Mouse (Mus musculus) midbrain, embryonic 14.5 days (tissue): ENCODE measurements around the gene Armc8. TPM values are rescaled to one million over a fixed set of nuclear protein-coding genes. Genes with fewer than 3 reads are reported as not detected.
A peak's percentile ranks its signal among the peaks of the same experiment; 100 is the strongest.
"Not testable (repeated sequence)": the region's sequence is repeated elsewhere in the genome, so short reads cannot be mapped to it uniquely, and the experiment has no call there.

Experiments
- ATAC-seq: fragments of 200-750 bp; cut with Nextera tagmentation; 2 replicates; pipeline ENCODE4 v1.8.0; 2017; ENCODE audit warnings: moderate number of reproducible peaks, moderate library complexity; ENCODE audit not compliant: low FRiP score, low TSS enrichment
- DNase-seq: peaks from one replicate; pipeline ENCODE4 v3.0.0-alpha.2; 2015
- H3K27ac ChIP-seq: fragments of 300-500 bp; sonication (generic); replicated peaks from 2 replicates; pipeline ENCODE4 v1.5.1; 2014; ENCODE audit warnings: mild to moderate bottlenecking, low read depth, low read length, moderate library complexity
- H3K27me3 ChIP-seq: fragments of 300-500 bp; sonication (generic); 2 replicates; pipeline ENCODE4 v1.6.1; 2014; ENCODE audit warnings: low read length, control low read depth, mixed read lengths; ENCODE audit not compliant: control insufficient read depth, insufficient read depth
- H3K36me3 ChIP-seq: fragments of 300-500 bp; sonication (generic); 2 replicates; pipeline ENCODE4 v1.6.1; 2014; ENCODE audit warnings: low read length, control low read depth; ENCODE audit not compliant: control insufficient read depth, insufficient read depth
- H3K4me1 ChIP-seq: fragments of 300-500 bp; sonication (generic); 2 replicates; pipeline ENCODE4 v1.6.1; 2014; ENCODE audit warnings: mild to moderate bottlenecking, antibody characterized with exemption, low read length, control low read depth; ENCODE audit not compliant: control insufficient read depth, insufficient read depth
- H3K4me2 ChIP-seq: fragments of 300-500 bp; sonication (generic); 2 replicates; pipeline ENCODE4 v1.6.1; 2014; ENCODE audit warnings: mild to moderate bottlenecking, low read length, moderate library complexity
- H3K4me3 ChIP-seq: fragments of 300-500 bp; sonication (generic); replicated peaks from 2 replicates; pipeline ENCODE4 v1.5.1; 2014; ENCODE audit warnings: low read depth, low read length
- H3K9ac ChIP-seq: fragments of 300-500 bp; sonication (generic); replicated peaks from 2 replicates; pipeline ENCODE4 v1.6.1; 2014; ENCODE audit warnings: mild to moderate bottlenecking, low read length, moderate library complexity
- H3K9me3 ChIP-seq: fragments of 300-500 bp; sonication (generic); 2 replicates; pipeline ENCODE4 v1.6.1; 2016; ENCODE audit warnings: low read length, control low read depth, mixed read lengths; ENCODE audit not compliant: control insufficient read depth
- WGBS: fragments of 180-500 bp; shearing (Covaris S2); extraction: QIAGEN DNeasy Blood & Tissue Kit; methylation state at CpG from one replicate; pipeline ENCODE4 v1.1.7; 2014; 5-methylcytosine and 5-hydroxymethylcytosine counted together
- polyA plus RNA-seq: library from polyadenylated mRNA; unstranded; fragments of >200 nt; fragmentation: Nextera tagmentation; extraction: Ambion mirVana; gene quantifications from 2 replicates; pipeline ENCODE4 v1.2.1, GENCODE M21; 2014

Gene Armc8
- 78.3 and 81.0 TPM in 2 replicates for polyA plus RNA-seq

DNA sequence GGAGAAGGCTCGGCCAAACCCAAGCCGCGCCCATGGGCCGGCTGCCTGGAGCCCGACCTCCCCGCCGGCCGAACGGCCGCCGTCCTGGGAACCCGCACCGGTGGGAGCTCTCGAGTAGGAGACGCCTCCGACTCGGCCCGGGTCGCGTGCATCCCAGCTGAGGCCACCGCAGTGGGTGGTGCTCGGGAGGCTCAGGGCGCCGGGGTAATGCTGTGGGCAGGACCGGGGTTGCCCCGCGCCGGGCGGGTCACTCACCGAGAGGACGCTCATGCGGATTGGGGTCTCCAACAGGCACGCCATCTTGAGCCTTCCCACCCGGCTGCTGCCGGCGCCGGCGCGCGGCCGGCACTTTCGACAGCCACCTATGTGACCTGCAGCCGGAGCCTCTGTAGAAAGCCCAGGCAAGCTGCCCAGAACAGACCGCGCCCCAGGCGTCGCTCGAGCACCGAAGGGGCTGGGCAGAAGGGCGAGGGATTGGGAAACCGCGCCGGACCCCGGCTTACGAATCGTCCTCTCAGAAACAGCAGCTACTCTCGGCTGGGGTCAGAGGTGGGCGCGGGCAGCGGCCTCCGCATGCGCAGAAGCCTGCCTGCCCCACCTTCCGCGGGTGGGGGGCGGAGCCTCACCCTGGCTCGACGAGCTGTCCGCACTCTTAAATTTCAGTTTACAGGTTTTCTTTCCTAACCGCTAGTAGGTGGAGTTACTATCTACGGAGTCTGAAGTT is at the start of gene Armc8:
Armc8 (minus strand) TSS at position 553 of the 724 bp plus-strand sequence.
- WGBS = under 1% methylated on average over 70 of the region's 70 CpGs
- ATAC-seq = peak; percentile 96
- Histone ChIP-seq H3K9ac (peak within 1 kb of the TSS; percentile 93), H3K9me3 (no peaks in the 10 kb centered on the region), H3K4me3 (peak within 1 kb of the TSS; percentile 97), H3K36me3 (no peaks in the 10 kb centered on the region), H3K27ac (peak within 1 kb of the TSS; percentile 98), H3K4me2 (peak within 1 kb of the TSS; percentile 82), H3K4me1 (0 out of 2 replicates have a peak, but pooled peaks cover 7% of the 10 kb centered on the region), H3K27me3 (no peaks in the 10 kb centered on the region)
- DNase-seq = peak; percentile 94

DNA sequence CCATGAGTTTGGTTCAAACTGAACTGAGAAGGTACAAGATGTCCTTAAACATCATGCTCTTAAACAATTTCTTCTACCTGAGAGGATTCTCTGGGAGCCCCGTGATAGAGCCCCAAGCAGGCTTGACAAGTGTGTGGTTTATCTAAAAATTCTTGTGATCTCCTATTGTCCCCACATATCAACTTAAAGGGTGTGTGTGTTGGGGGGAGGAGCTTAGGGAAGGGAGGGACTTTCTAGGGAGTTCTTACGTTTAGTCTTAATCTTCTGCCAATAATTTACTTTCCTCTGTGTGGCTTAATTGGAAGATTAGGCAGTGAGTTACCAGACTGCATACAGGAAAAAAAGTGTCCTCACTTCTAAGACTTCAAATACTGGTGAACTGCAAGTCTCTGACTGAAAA is 43.5 kb upstream of the Armc8 start, which contains the start of gene A4gnt:
A4gnt (plus strand) TSS at position 301 of the 400 bp plus-strand sequence.
- Histone ChIP-seq H3K4me3 (no peak within 1 kb of the TSS), H3K36me3 (no peaks in the 10 kb centered on the region), H3K4me1 (no peaks in the 10 kb centered on the region), H3K4me2 (no peak within 1 kb of the TSS), H3K9ac (no peak within 1 kb of the TSS), H3K9me3 (no peaks in the 10 kb centered on the region), H3K27me3 (no peaks in the 10 kb centered on the region), H3K27ac (no peak within 1 kb of the TSS)
- DNase-seq (no peak), ATAC-seq (no peak)
- WGBS = 59% methylated on average over 2 of the region's 2 CpGs

DNA sequence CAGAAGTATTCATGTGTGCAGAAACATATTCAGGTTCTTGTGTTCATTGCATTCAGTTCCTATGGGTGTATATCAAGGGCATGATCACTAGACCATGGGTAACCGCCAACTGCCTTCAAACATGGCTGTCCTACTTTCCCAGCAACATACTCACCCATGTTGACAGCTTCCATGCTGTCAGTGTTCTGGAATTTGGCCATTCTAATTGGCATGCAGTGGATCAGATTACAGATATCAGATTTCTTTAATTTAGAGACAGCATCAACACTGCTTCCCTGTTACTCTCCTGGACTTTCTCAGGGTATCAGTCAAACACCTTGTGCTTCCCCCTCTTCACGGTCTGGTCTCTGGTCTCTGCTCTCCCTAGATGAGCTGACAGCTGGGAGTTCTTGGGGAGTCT is 34.9 kb upstream of the Armc8 start:
- no peaks in the 10 kb centered on the region for H3K27me3 ChIP-seq
- ATAC-seq (no peak), DNase-seq (no peak)
- H3K27ac ChIP-seq = no peak overlapping the region
- no peak overlapping the region for H3K4me2 ChIP-seq
- H3K4me3 ChIP-seq = no peak overlapping the region
- 77% methylated on average over 2 of the region's 2 CpGs for WGBS
- no peaks in the 10 kb centered on the region for H3K4me1 ChIP-seq
- H3K9ac ChIP-seq = no peak overlapping the region
- no peaks in the 10 kb centered on the region for H3K36me3 ChIP-seq
- H3K9me3 ChIP-seq = no peaks in the 10 kb centered on the region

DNA sequence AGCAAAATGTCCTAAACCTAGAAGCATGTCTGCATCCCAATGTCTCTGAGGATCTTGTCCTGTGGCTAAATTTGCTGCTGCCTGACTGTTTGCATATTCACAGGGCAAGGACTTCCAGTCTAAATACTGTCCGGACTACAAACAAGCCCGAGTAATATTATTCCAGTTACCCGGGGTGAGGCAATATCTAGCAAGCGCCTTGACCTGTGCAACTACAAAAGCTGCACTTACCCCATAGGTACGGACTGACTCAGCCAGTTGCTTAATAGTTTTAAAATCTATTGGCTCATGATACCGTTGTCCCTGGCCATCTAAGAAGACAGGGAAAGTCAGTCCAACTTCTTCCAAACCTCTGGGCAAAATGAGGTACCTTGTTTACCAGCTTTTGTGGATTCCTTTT is 30.4 kb upstream of the Armc8 start:
- not testable (repeated sequence) for H3K27ac ChIP-seq, H3K9me3 ChIP-seq, H3K36me3 ChIP-seq, H3K4me2 ChIP-seq, H3K27me3 ChIP-seq, H3K4me3 ChIP-seq, H3K9ac ChIP-seq, DNase-seq, ATAC-seq, H3K4me1 ChIP-seq
- 91% methylated on average over 6 of the region's 6 CpGs for WGBS

DNA sequence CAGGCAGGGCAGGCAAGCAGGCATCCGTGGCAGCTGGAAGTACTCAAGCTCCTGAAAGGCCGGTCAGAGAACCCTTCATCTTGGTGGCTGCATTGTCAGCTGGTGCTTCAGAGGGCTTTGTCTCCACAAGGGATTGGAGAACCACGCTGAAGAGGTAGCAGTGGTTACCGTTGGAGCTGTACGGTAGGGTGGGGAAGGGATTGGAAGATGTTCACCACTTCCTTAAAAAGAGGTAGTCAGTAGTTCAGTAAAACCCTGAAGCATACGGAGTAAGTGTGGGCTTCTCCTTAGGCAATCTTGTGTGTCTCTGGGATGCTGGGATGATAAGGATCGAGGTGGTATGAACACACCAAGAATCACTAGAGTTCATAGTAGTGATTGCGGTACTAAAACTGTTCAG is 22.4 kb upstream of the Armc8 start:
- Histone ChIP-seq H3K4me3 (no peak overlapping the region), H3K27me3 (no peaks in the 10 kb centered on the region), H3K36me3 (no peaks in the 10 kb centered on the region), H3K9ac (no peak overlapping the region), H3K4me1 (no peaks in the 10 kb centered on the region), H3K9me3 (no peaks in the 10 kb centered on the region), H3K27ac (no peak overlapping the region), H3K4me2 (no peak overlapping the region)
- DNase-seq = no peak
- 76% methylated on average over 8 of the region's 8 CpGs for WGBS
- ATAC-seq = no peak

DNA sequence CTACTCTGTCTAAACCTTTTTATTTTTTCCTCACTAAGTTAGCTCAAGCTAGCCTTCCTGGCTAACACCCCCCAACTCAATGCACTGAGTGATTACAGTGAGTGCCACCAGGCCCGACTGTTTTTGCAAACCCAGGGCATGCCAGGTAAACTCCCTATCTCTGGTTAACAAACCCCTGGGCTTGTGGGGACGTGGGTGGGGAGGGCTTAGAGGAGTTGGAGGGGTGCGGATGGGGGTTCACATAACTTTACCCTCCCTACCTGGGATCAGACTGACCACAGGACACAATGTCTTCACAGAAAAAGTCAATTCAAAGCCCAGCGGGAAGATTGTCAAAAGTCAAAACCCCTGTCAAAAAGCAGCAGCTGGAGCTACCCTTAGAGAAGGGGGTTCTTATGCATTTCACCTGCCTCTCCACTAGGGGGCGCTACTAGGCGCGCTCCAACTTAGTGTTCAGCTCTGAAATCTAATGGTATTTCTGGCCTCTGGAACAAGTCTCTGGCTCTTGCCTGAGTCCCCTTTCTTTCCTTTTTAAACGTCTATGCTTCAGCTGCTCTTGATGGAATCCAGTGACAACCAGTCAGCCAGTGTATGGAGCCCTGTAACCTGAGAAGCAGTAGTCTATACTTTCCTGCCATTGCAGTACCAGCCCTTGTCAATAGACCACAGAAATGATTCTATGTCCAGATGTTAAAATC is 19.0 kb upstream of the Armc8 start:
- H3K9me3 ChIP-seq = no peaks in the 10 kb centered on the region
- no peak overlapping the region for H3K4me2 ChIP-seq
- H3K4me1 ChIP-seq = no peaks in the 10 kb centered on the region
- peak; percentile 71 for DNase-seq
- peaks cover 20% of the 10 kb centered on the region for H3K36me3 ChIP-seq
- H3K9ac ChIP-seq = no peak overlapping the region
- no peak overlapping the region for H3K4me3 ChIP-seq
- 26% methylated on average over 8 of the region's 8 CpGs for WGBS
- ATAC-seq = no peak
- no peaks in the 10 kb centered on the region for H3K27me3 ChIP-seq
- no peak overlapping the region for H3K27ac ChIP-seq

DNA sequence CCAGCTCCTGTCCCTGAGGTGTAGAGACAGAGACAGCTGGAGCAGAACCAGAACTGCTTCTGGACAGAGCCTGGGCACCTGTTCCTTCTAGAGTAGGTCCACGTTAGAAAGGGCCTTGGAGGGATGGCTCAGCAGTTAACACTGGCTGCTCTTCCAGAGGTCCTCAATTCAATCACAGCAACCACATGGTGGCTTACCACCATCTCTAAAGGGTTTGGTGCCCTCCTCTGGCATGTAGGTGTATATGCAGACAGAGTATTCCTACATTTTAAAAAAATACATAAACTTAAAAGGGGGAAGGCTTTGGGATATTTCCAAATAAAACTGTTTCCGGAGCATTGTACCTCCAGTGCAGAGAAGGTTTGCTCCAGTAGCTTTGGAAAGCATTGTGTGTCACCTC is 12.0 kb upstream of the Armc8 start:
- ATAC-seq (no peak), DNase-seq (peak; percentile 77)
- no peak overlapping the region for H3K4me2 ChIP-seq
- H3K9me3 ChIP-seq = no peaks in the 10 kb centered on the region
- peaks cover 34% of the 10 kb centered on the region for H3K36me3 ChIP-seq
- no peak overlapping the region for H3K27ac ChIP-seq
- no peaks in the 10 kb centered on the region for H3K27me3 ChIP-seq
- no peak overlapping the region for H3K9ac ChIP-seq
- H3K4me3 ChIP-seq = no peak overlapping the region
- H3K4me1 ChIP-seq = peaks cover 10% of the 10 kb centered on the region
- WGBS = 55% methylated on average over 2 of the region's 2 CpGs

DNA sequence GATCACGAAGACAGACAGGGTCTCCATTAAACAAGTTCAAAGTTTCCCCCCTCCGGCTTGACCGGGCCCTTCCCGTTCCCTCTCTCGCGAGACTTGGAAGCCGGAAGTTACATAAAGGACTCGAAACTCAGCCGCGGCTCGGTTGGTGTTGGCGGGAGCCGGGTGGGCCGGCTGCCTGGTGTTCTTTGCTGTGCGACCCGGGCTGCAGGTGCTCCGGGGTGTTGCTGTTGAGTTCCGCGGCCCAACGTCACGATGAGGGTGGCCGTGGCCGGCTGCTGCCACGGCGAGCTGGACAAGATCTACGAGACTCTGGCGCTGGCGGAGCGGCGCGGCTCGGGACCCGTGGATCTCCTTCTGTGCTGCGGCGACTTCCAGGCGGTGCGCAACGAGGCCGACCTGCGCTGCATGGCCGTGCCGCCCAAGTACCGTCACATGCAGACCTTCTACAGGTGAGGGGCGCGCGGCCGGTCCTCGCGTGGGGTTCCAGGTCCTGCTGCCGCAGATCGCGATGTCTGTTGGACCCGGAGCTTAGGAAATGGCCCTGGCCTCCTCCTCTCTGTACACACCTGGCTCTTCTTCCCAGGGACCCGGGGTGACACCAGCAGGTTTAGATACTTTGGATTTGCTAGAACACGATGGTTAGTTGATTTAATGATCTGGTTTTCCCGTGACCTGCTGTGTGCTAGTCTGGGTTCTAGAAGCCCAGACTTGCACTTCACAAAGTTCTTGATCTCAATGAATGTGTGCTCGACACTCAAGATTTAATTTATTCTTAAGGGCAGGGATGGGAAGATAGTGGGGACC is 7.2 kb upstream of the Armc8 start, which contains the start of gene Dbr1:
Dbr1 (plus strand) TSS at position 123 of the 804 bp plus-strand sequence.
- under 1% methylated on average over 57 of the region's 57 CpGs for whole genome bisulfite sequencing
- peak within 1 kb of the TSS; percentile 84 for H3K27ac ChIP-seq
- peak within 1 kb of the TSS; percentile 90 for H3K9ac ChIP-seq
- peaks cover 10% of the 10 kb centered on the region for H3K4me1 ChIP-seq
- no peaks in the 10 kb centered on the region for H3K9me3 ChIP-seq
- peak within 1 kb of the TSS; percentile 86 for H3K4me2 ChIP-seq
- H3K27me3 ChIP-seq = no peaks in the 10 kb centered on the region
- ATAC-seq (peak; percentile 90), DNase-seq (peak; percentile 97)
- peak within 1 kb of the TSS; percentile 96 for H3K4me3 ChIP-seq
- no peaks in the 10 kb centered on the region; the same call in 1 of the 2 replicates for H3K36me3 ChIP-seq
